Mouse (Mus musculus) CH12.LX (cell line): ENCODE results near the gene H2al1c.
"Not testable (repeated sequence)": the region's sequence is repeated elsewhere in the genome, so short reads cannot be mapped to it uniquely, and the experiment has no call there.

ENCODE experiments used
- E2F4 ChIP-seq: IDR thresholded peaks from 2 replicates; pipeline ENCODE4 v1.6.1; 2011; ENCODE audit warnings: low read depth, low read length, improper control_type of control experiment; ENCODE audit not compliant: insufficient replicate concordance
- EP300 ChIP-seq: IDR thresholded peaks from 2 replicates; pipeline ENCODE4 v1.6.1; 2011; ENCODE audit warnings: low read length, improper control_type of control experiment
- ETS1 ChIP-seq: conservative IDR thresholded peaks from 2 replicates; pipeline ENCODE4 v1.6.1; 2012; ENCODE audit warnings: low read depth, mild to moderate bottlenecking, inconsistent platforms, low read length, improper control_type of control experiment, moderate library complexity
- JUND ChIP-seq: conservative IDR thresholded peaks from 2 replicates; pipeline ENCODE4 v1.6.1; 2011; ENCODE audit warnings: low read depth, low read length, improper control_type of control experiment
- MAZ ChIP-seq: IDR thresholded peaks from 2 replicates; pipeline ENCODE4 v1.6.1; 2012; ENCODE audit warnings: low read depth, mild to moderate bottlenecking, inconsistent platforms, low read length, improper control_type of control experiment, moderate library complexity
- MEF2A ChIP-seq: IDR thresholded peaks from 2 replicates; pipeline ENCODE4 v1.6.1; 2014; ENCODE audit warnings: low read depth, mild to moderate bottlenecking, inconsistent platforms, low read length, improper control_type of control experiment, borderline replicate concordance
- NELFE ChIP-seq: IDR thresholded peaks from 2 replicates; pipeline ENCODE4 v1.6.1; 2011; ENCODE audit warnings: low read depth, low read length, improper control_type of control experiment
- USF1 ChIP-seq: IDR thresholded peaks from 2 replicates; pipeline ENCODE4 v1.6.1; 2014; ENCODE audit warnings: low read depth, mild to moderate bottlenecking, inconsistent platforms, low read length, improper control_type of control experiment

DNA sequence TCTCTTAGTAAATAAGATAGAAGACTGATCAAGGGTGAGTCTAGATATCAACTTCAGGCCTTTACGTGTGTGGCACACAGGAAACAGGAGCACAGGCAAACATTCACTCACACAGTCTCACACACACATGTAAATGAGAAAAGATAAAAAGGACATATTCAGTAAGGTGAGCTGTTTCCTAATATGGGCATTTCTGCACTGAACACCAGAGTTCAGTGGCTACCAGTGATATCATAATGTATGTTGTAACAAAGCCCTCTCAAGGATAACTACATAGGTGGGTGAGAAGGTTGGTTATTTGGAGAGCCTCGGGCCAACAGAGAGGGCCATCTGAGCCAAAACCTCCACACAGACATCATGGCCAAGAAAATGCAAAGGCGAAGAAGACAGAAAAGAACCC lies 3.3 kb upstream of the H2al1c start, which contains the start of gene H2al1b:
- not testable (repeated sequence) for TF ChIP-seq ETS1, MAZ, USF1, EP300, MEF2A, NELFE, JUND, E2F4
